Mouse (Mus musculus): ENCODE measurements around the gene Tmem229b. TPM values are rescaled to one million over a fixed set of nuclear protein-coding genes. Genes with fewer than 3 reads are reported as not detected.

Tmem229b gene
- polyA plus RNA-seq, 1 experiment from 2014 or later: 5.7 TPM

GRCm38 (mm10) chr12:78952484-78952883 lies 54.9 kb downstream of the Tmem229b start:
- H3K4me3 ChIP-seq (ENCODE audit: low read depth, low read length): no peak overlapping the region
- H3K4me1 ChIP-seq (replicated peaks; ENCODE audit: control insufficient read depth, insufficient read depth, low read length): 0 out of 2 replicates have a peak, but pooled peaks cover 5% of the 10 kb centered on the region
- no peaks in the 10 kb centered on the region for H3K36me3 ChIP-seq (ENCODE audit: control insufficient read depth, insufficient read depth, low read length)
- H3K9ac ChIP-seq (ENCODE audit: low read length): no peak overlapping the region
- WGBS: 56% methylated on average over 3 of the region's 3 CpGs
- H3K4me2 ChIP-seq (ENCODE audit: low read length): no peak overlapping the region
- no peaks in the 10 kb centered on the region for H3K27me3 ChIP-seq (replicated peaks; ENCODE audit: control insufficient read depth, insufficient read depth, low read length)
- ATAC-seq (replicated peaks; ENCODE audit: low FRiP score, low TSS enrichment, low read depth) (no peak), DNase-seq (ENCODE audit: low spot score) (no peak)
- H3K27ac ChIP-seq (ENCODE audit: low read depth): no peak overlapping the region
- peaks cover 5% of the 10 kb centered on the region; the same call in 1 of the 2 replicates for H3K9me3 ChIP-seq (ENCODE audit: control insufficient read depth, low read length)

GRCm38 (mm10) chr12:78952053-78952452 lies 55.4 kb downstream of the Tmem229b start:
- no peak overlapping the region for H3K9ac ChIP-seq (ENCODE audit: low read length)
- 0 out of 2 replicates have a peak, but pooled peaks cover 5% of the 10 kb centered on the region for H3K4me1 ChIP-seq (replicated peaks; ENCODE audit: control insufficient read depth, insufficient read depth, low read length)
- no peak for DNase-seq (ENCODE audit: low spot score)
- H3K27ac ChIP-seq (ENCODE audit: low read depth): no peak overlapping the region
- peaks cover 5% of the 10 kb centered on the region; the same call in 1 of the 2 replicates for H3K9me3 ChIP-seq (ENCODE audit: control insufficient read depth, low read length)
- no peak for ATAC-seq (replicated peaks; ENCODE audit: low FRiP score, low TSS enrichment, low read depth)
- H3K4me2 ChIP-seq (ENCODE audit: low read length): no peak overlapping the region
- H3K4me3 ChIP-seq (ENCODE audit: low read depth, low read length): no peak overlapping the region
- no peaks in the 10 kb centered on the region for H3K36me3 ChIP-seq (ENCODE audit: control insufficient read depth, insufficient read depth, low read length)
- H3K27me3 ChIP-seq (replicated peaks; ENCODE audit: control insufficient read depth, insufficient read depth, low read length): no peaks in the 10 kb centered on the region
- WGBS: 65% methylated on average over 11 of the region's 11 CpGs

GRCm38 (mm10) chr12:78947661-78948060 lies 59.8 kb downstream of the Tmem229b start:
- Histone ChIP-seq H3K4me3 (ENCODE audit: low read depth, low read length) (no peak overlapping the region), H3K36me3 (ENCODE audit: control insufficient read depth, insufficient read depth, low read length) (no peaks in the 10 kb centered on the region), H3K9ac (ENCODE audit: low read length) (no peak overlapping the region), H3K27ac (ENCODE audit: low read depth) (no peak overlapping the region), H3K4me1 (replicated peaks; ENCODE audit: control insufficient read depth, insufficient read depth, low read length) (0 out of 2 replicates have a peak, but pooled peaks cover 5% of the 10 kb centered on the region), H3K9me3 (ENCODE audit: control insufficient read depth, low read length) (no peaks in the 10 kb centered on the region), H3K4me2 (ENCODE audit: low read length) (no peak overlapping the region), H3K27me3 (replicated peaks; ENCODE audit: control insufficient read depth, insufficient read depth, low read length) (no peaks in the 10 kb centered on the region)
- 46% methylated on average over 5 of the region's 5 CpGs for WGBS
- no peak for ATAC-seq (replicated peaks; ENCODE audit: low FRiP score, low TSS enrichment, low read depth)
- no peak for DNase-seq (ENCODE audit: low spot score)

GRCm38 (mm10) chr12:78947161-78947560 lies 60.3 kb downstream of the Tmem229b start:
- no peak overlapping the region for H3K4me3 ChIP-seq (ENCODE audit: low read depth, low read length)
- WGBS: 81% methylated on average over 6 of the region's 6 CpGs
- no peak overlapping the region for H3K9ac ChIP-seq (ENCODE audit: low read length)
- no peak for DNase-seq (ENCODE audit: low spot score)
- H3K9me3 ChIP-seq (ENCODE audit: control insufficient read depth, low read length): no peaks in the 10 kb centered on the region
- 0 out of 2 replicates have a peak, but pooled peaks cover 5% of the 10 kb centered on the region for H3K4me1 ChIP-seq (replicated peaks; ENCODE audit: control insufficient read depth, insufficient read depth, low read length)
- H3K27ac ChIP-seq (ENCODE audit: low read depth): no peak overlapping the region
- no peak overlapping the region for H3K4me2 ChIP-seq (ENCODE audit: low read length)
- H3K27me3 ChIP-seq (replicated peaks; ENCODE audit: control insufficient read depth, insufficient read depth, low read length): no peaks in the 10 kb centered on the region
- H3K36me3 ChIP-seq (ENCODE audit: control insufficient read depth, insufficient read depth, low read length): no peaks in the 10 kb centered on the region
- ATAC-seq (replicated peaks; ENCODE audit: low FRiP score, low TSS enrichment, low read depth): no peak

- H3K4me3 ChIP-seq (ENCODE audit: low read depth, low read length): no peak overlapping the region
- no peak overlapping the region for H3K9ac ChIP-seq (ENCODE audit: low read length)
- no peaks in the 10 kb centered on the region for H3K36me3 ChIP-seq (ENCODE audit: control insufficient read depth, insufficient read depth, low read length)
- 83% methylated on average over 6 of the region's 6 CpGs for WGBS
- no peaks in the 10 kb centered on the region for H3K4me1 ChIP-seq (replicated peaks; ENCODE audit: control insufficient read depth, insufficient read depth, low read length)
- no peak overlapping the region for H3K4me2 ChIP-seq (ENCODE audit: low read length)
- no peak for ATAC-seq (replicated peaks; ENCODE audit: low FRiP score, low TSS enrichment, low read depth)
- H3K27me3 ChIP-seq (replicated peaks; ENCODE audit: control insufficient read depth, insufficient read depth, low read length): no peaks in the 10 kb centered on the region
- no peaks in the 10 kb centered on the region for H3K9me3 ChIP-seq (ENCODE audit: control insufficient read depth, low read length)
- DNase-seq (ENCODE audit: low spot score): no peak
- no peak overlapping the region for H3K27ac ChIP-seq (ENCODE audit: low read depth)
Observed at GRCm38 (mm10) chr12:78942931-78943330, 64.5 kb downstream of the Tmem229b start.

GRCm38 (mm10) chr12:78940081-78940480 lies 67.3 kb downstream of the Tmem229b start:
- H3K9ac ChIP-seq (ENCODE audit: low read length): no peak overlapping the region
- no peaks in the 10 kb centered on the region for H3K36me3 ChIP-seq (ENCODE audit: control insufficient read depth, insufficient read depth, low read length)
- H3K4me2 ChIP-seq (ENCODE audit: low read length): no peak overlapping the region
- no peaks in the 10 kb centered on the region for H3K4me1 ChIP-seq (replicated peaks; ENCODE audit: control insufficient read depth, insufficient read depth, low read length)
- no peaks in the 10 kb centered on the region for H3K9me3 ChIP-seq (ENCODE audit: control insufficient read depth, low read length)
- H3K27ac ChIP-seq (ENCODE audit: low read depth): no peak overlapping the region
- H3K4me3 ChIP-seq (ENCODE audit: low read depth, low read length): no peak overlapping the region
- DNase-seq (ENCODE audit: low spot score) (no peak), ATAC-seq (replicated peaks; ENCODE audit: low FRiP score, low TSS enrichment, low read depth) (no peak)
- H3K27me3 ChIP-seq (replicated peaks; ENCODE audit: control insufficient read depth, insufficient read depth, low read length): no peaks in the 10 kb centered on the region
- 85% methylated on average over 5 of the region's 5 CpGs for WGBS

- ATAC-seq (replicated peaks; ENCODE audit: low FRiP score, low TSS enrichment, low read depth) (no peak), DNase-seq (ENCODE audit: low spot score) (no peak)
- Histone ChIP-seq H3K27ac (ENCODE audit: low read depth) (no peak overlapping the region), H3K27me3 (replicated peaks; ENCODE audit: control insufficient read depth, insufficient read depth, low read length) (no peaks in the 10 kb centered on the region), H3K36me3 (ENCODE audit: control insufficient read depth, insufficient read depth, low read length) (no peaks in the 10 kb centered on the region), H3K4me3 (ENCODE audit: low read depth, low read length) (no peak overlapping the region), H3K4me2 (ENCODE audit: low read length) (no peak overlapping the region), H3K9me3 (ENCODE audit: control insufficient read depth, low read length) (no peaks in the 10 kb centered on the region), H3K4me1 (replicated peaks; ENCODE audit: control insufficient read depth, insufficient read depth, low read length) (no peaks in the 10 kb centered on the region), H3K9ac (ENCODE audit: low read length) (no peak overlapping the region)
- 64% methylated on average over 7 of the region's 7 CpGs for WGBS
Observed at GRCm38 (mm10) chr12:78939393-78940037, 67.9 kb downstream of the Tmem229b start.

- Histone ChIP-seq H3K4me1 (replicated peaks; ENCODE audit: control insufficient read depth, insufficient read depth, low read length) (no peaks in the 10 kb centered on the region), H3K9me3 (ENCODE audit: control insufficient read depth, low read length) (no peaks in the 10 kb centered on the region), H3K27me3 (replicated peaks; ENCODE audit: control insufficient read depth, insufficient read depth, low read length) (no peaks in the 10 kb centered on the region), H3K4me2 (ENCODE audit: low read length) (no peak overlapping the region), H3K27ac (ENCODE audit: low read depth) (no peak overlapping the region), H3K36me3 (ENCODE audit: control insufficient read depth, insufficient read depth, low read length) (no peaks in the 10 kb centered on the region), H3K4me3 (ENCODE audit: low read depth, low read length) (no peak overlapping the region), H3K9ac (ENCODE audit: low read length) (no peak overlapping the region)
- ATAC-seq (replicated peaks; ENCODE audit: low FRiP score, low TSS enrichment, low read depth): no peak
- DNase-seq (ENCODE audit: low spot score): no peak
- 19% methylated on average over 4 of the region's 4 CpGs for WGBS
Observed at GRCm38 (mm10) chr12:78936494-78936893, 70.9 kb downstream of the Tmem229b start.

GRCm38 (mm10) chr12:78929900-78930299 lies 77.5 kb downstream of the Tmem229b start:
- DNase-seq (ENCODE audit: low spot score) (no peak), ATAC-seq (replicated peaks; ENCODE audit: low FRiP score, low TSS enrichment, low read depth) (no peak)
- no peak overlapping the region for H3K4me2 ChIP-seq (ENCODE audit: low read length)
- H3K4me3 ChIP-seq (ENCODE audit: low read depth, low read length): no peak overlapping the region
- H3K9me3 ChIP-seq (ENCODE audit: control insufficient read depth, low read length): no peaks in the 10 kb centered on the region
- H3K36me3 ChIP-seq (ENCODE audit: control insufficient read depth, insufficient read depth, low read length): no peaks in the 10 kb centered on the region
- H3K27me3 ChIP-seq (replicated peaks; ENCODE audit: control insufficient read depth, insufficient read depth, low read length): no peaks in the 10 kb centered on the region
- WGBS: 93% methylated on average over 1 of the region's 1 CpGs
- no peaks in the 10 kb centered on the region for H3K4me1 ChIP-seq (replicated peaks; ENCODE audit: control insufficient read depth, insufficient read depth, low read length)
- H3K27ac ChIP-seq (ENCODE audit: low read depth): no peak overlapping the region
- H3K9ac ChIP-seq (ENCODE audit: low read length): no peak overlapping the region
